Mouse (Mus musculus) spleen, postnatal 0 days (tissue): ENCODE measurements around the gene Otoa. TPM values are rescaled to one million over a fixed set of nuclear protein-coding genes. Genes with fewer than 3 reads are reported as not detected.

Experiments
- polyA plus RNA-seq: library from polyadenylated mRNA; unstranded; fragments of >200 nt; fragmentation: Nextera tagmentation; extraction: Ambion mirVana; gene quantifications from 2 replicates; pipeline ENCODE4 v1.2.1, GENCODE M21; 2015

Gene Otoa
- polyA plus RNA-seq = 0.05 and 0.18 TPM in 2 replicates

DNA sequence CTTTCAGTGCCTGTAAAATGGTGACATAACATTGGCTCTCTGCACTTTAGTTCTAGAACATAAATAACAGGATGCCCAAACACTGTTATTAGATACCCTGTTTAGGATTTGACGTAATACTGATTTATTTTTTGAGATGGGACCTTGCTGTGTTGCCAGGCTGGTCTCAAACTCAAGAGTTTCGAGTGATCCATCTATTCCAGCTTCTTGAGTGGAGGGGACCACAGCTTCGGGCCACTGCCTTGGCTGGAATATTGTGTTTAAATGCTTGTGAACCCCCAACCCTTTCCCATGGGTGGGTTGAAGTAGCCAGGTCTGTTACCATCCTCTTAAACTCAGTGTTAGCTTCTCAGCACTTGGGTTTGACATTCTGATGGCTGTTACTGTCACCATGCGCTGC, at the start of gene Otoa:
Otoa (plus strand) TSS at position 301 of the 400 bp plus-strand sequence.

GRCm38 (mm10) chr7:121033856-121034652, 47.4 kb upstream of the Otoa start, which contains the start of gene Mettl9:
Mettl9 (plus strand) TSS chr7:121034445.

GRCm38 (mm10) chr7:121074281-121074680, 7.2 kb upstream of the Otoa start, which contains the start of gene Igsf6:
Igsf6 (minus strand) TSS chr7:121074572.

Other genes with a start within 250 kb of the Otoa start
- 49.2 and 49.5 TPM in 2 replicates for gene Eef2k, start 238.8 kb upstream of the Otoa start, polyA plus RNA-seq
- gene Polr3e, start 163.9 kb upstream of the Otoa start, polyA plus RNA-seq = 16.7 and 17.1 TPM in 2 replicates
- gene Cdr2, start 99.3 kb upstream of the Otoa start, polyA plus RNA-seq = 40.9 and 44.4 TPM in 2 replicates
- gene Mfsd13b, start 99.1 kb upstream of the Otoa start, polyA plus RNA-seq = 0.20 TPM in 1 of 2 replicates, not detected in the other
- gene Mettl9, start 47.2 kb upstream of the Otoa start, polyA plus RNA-seq = 66.9 and 72.0 TPM in 2 replicates
- gene Igsf6, start 7.1 kb upstream of the Otoa start, polyA plus RNA-seq = 22.7 and 30.9 TPM in 2 replicates